Mouse (Mus musculus) gastrocnemius, postnatal 10 days (tissue): ENCODE data around the gene Gm10644. TPM values are rescaled to one million over a fixed set of nuclear protein-coding genes. Genes with fewer than 3 reads are reported as not detected.

Source experiments
- DNase-seq: peaks from one replicate; pipeline ENCODE4 v3.0.0; 2021; ENCODE audit warnings: mixed read lengths
- microRNA-seq, 2 experiments: library from miRNA; unstranded; fragments of <30 nt; microRNA quantifications; one replicate each; pipeline ENCODE4 v1.2.0; 2021
- total RNA-seq, 2 experiments: library from RNA; stranded (reverse); gene quantifications; 2 replicates each; pipeline ENCODE4 v1.2.3; 2021

Gene Gm10644
- total RNA-seq, 2 experiments from 2014 or later, result 0.32 TPM; not detected in 1

- DNase-seq, result peak; percentile 60
Measured at GRCm38 (mm10) chr8:83897211-83897610, 57.8 kb downstream of the Gm10644 start.

DNA sequence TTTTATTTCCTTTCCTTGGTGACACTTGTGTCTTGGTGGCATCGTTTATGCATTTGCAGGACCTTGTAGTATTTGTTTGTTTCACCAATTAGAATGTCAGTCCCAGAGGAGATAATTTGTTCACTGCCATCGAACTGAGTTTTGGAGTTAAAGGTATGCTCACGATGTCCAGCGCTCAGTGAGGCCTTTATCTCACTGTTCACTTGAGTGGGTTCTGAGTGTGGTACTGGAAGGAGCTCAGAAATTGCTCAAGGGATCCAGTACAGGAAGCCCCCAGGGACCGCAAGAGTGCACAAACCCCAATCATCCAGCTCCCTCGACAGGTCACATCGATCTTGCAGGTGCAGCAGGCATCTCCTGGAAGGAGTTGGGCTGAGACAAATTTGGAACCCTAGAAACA, 58.5 kb downstream of the Gm10644 start:
- DNase-seq, result no peak

DNA sequence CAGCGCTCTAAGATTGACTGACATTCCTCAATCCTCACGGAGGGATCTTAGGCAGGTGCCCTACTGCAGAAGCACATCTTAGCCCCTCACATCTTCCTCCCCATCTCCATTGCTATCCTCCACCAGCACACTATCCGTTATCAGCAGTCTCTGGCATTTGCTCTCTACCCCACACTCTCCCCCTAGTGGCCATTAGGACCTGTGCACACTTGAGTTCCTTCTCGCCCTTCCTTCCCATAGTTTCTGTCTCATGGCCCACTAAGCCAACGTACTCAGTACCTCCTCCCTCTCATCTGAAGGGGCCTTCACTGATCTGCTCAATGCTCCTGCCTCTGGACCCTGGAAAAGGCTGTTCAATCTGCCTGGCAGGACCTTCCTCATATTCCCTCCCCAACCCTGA, 59.1 kb downstream of the Gm10644 start:
- DNase-seq, result peak; percentile 28

DNA sequence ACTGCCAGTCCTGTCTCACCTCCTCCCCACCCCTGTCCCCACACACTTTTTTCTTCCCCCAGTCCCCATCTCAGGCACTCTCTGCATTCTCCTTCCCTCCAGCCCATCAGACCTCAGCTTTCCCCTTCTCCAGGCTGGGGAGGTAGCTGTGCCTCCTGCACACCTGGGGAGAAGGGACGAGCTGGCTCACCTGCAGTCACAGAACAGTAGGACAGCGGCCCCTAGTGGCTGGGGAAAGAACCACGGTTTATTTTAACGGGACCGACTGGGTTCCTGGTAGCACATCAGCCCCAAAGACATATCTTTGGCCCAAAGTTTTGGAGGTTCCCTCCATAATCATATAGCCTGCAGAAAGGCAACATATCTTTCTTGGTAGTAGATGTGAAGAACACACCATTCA, 61.1 kb downstream of the Gm10644 start:
- peak; percentile 77 for DNase-seq

GRCm38 (mm10) chr8:83892061-83892460, 62.9 kb downstream of the Gm10644 start:
- DNase-seq, result no peak

GRCm38 (mm10) chr8:83888409-83888808, 66.6 kb downstream of the Gm10644 start:
- DNase-seq, result no peak

Small RNA genes within 50 kb of the gene (microRNA-seq; reads per million reads assigned to microRNA genes)
- 0 reads per million in 2 experiments for gene Gm44330
- 0 reads per million in 2 experiments for gene Gm44450

Other genes starting within 250 kb of the Gm10644 start
- 10 to 100 TPM; 19.4 to 20.6 TPM for gene Ddx39, start 240.0 kb downstream of the Gm10644 start, total RNA-seq
- 10 to 100 TPM; 40.6 to 59.8 TPM for gene Adgre5, start 213.9 kb downstream of the Gm10644 start, total RNA-seq
- gene Adgrl1, start 55.1 kb downstream of the Gm10644 start, total RNA-seq, result 10 to 100 TPM; 19.6 to 25.2 TPM
- 1 to 10 TPM; 6.5 to 7.3 TPM for gene Asf1b, start 302 bp upstream of the Gm10644 start, total RNA-seq
- 100 to 1,000 TPM; 490 to 518 TPM for gene Prkaca, start 17.8 kb upstream of the Gm10644 start, total RNA-seq
- 10 to 100 TPM; 24.8 to 30.3 TPM for gene Samd1, start 42.5 kb upstream of the Gm10644 start, total RNA-seq
- under 1 TPM in 1 of 2 experiments, not detected in 1; 0.47 TPM for gene 1700067K01Rik, start 46.3 kb upstream of the Gm10644 start, total RNA-seq
- gene 2210011C24Rik, start 57.0 kb upstream of the Gm10644 start, total RNA-seq, result 1 to 10 TPM; 1.7 to 2.0 TPM
- 1 to 10 TPM in 1 of 2 experiments, under 1 TPM in 1; 0.99 to 1.1 TPM for gene Palm3, start 66.3 kb upstream of the Gm10644 start, total RNA-seq
- gene Il27ra, start 87.4 kb upstream of the Gm10644 start, total RNA-seq, result under 1 TPM; 0.84 to 0.87 TPM
- gene Rln3, start 89.8 kb upstream of the Gm10644 start, total RNA-seq, result not detected
- 1 to 10 TPM; 1.6 to 1.9 TPM for gene Gm10643, start 109.9 kb upstream of the Gm10644 start, total RNA-seq
- gene Rfx1, start 111.6 kb upstream of the Gm10644 start, total RNA-seq, result 1 to 10 TPM; 5.2 to 8.2 TPM
- gene Dcaf15, start 149.6 kb upstream of the Gm10644 start, total RNA-seq, result 10 to 100 TPM in 1 of 2 experiments, 1 to 10 TPM in 1; 9.5 to 11.2 TPM
- 1 to 10 TPM in 1 of 2 experiments, under 1 TPM in 1; 0.14 to 2.4 TPM for gene Podnl1, start 170.8 kb upstream of the Gm10644 start, total RNA-seq
- 10 to 100 TPM; 12.5 to 13.9 TPM for gene Cc2d1a, start 192.7 kb upstream of the Gm10644 start, total RNA-seq
- under 1 TPM; 0.32 to 0.54 TPM for gene 4930432K21Rik, start 192.8 kb upstream of the Gm10644 start, total RNA-seq
- 1 to 10 TPM; 1.4 to 2.4 TPM for gene Nanos3, start 230.0 kb upstream of the Gm10644 start, total RNA-seq